Comparison of ENCODE assay signal across 23 mouse cellular contexts in genomic region chr14:120544946-120545345, GRCm38 (mm10).
DNase-seq lines count a peak whose midpoint lies in the region; ATAC-seq and TF ChIP-seq lines count a peak whose summit lies in the region.
"Had no signal": no experiment of that assay in that cellular context is flagged by ENCODE, and none has a peak within 500 bp of the region (broad histone marks: within the 10 kb centered on the region; RNA-seq: fewer than 3 reads in every experiment).

No protein-coding gene starts in this region.

- peaks cover 9% of the 10 kb centered on the region for H3K4me1 ChIP-seq in heart, embryonic 13.5 days
- no peaks in the 10 kb centered on the region for H3K4me1 ChIP-seq in kidney, embryonic 16.5 days (ENCODE audit: insufficient read depth, low read length)
- peaks cover 3 to 7% of the 10 kb centered on the region in 2 experiments for H3K4me1 ChIP-seq in CH12.LX (ENCODE audit: control insufficient read depth in 1 of 2, insufficient read depth in 2 of 2)
- H3K4me1 ChIP-seq: embryonic facial prominence, embryonic 10.5 days; hindbrain, embryonic 12.5 days; midbrain, embryonic 15.5 days; neural tube, embryonic 12.5 days had no signal

- H3K4me3 ChIP-seq in heart, embryonic 13.5 days = no peak overlapping the region
- no peak overlapping the region for H3K4me3 ChIP-seq in kidney, embryonic 16.5 days (ENCODE audit: low read length)
- H3K4me3 ChIP-seq in CH12.LX (replicated peaks in 1 of 3; ENCODE audit: low read depth in 2 of 3, low read length in 2 of 3, poor library complexity in 1 of 3) = no peak overlapping the region
- H3K4me3 ChIP-seq: embryonic facial prominence, embryonic 10.5 days; hindbrain, embryonic 12.5 days; left cerebral cortex, adult 2 months; lung, embryonic 15.5 days; midbrain, embryonic 15.5 days; neural tube, embryonic 12.5 days had no signal

- TF ChIP-seq POLR2A in CH12.LX (IDR thresholded peaks at IDR 0.05; ENCODE audit: low read depth, low read length) = no peak

- no peak overlapping the region for H3K9ac ChIP-seq in heart, embryonic 13.5 days
- no peak overlapping the region for H3K9ac ChIP-seq in kidney, embryonic 16.5 days (replicated peaks; ENCODE audit: low read length)
- no peak overlapping the region for H3K9ac ChIP-seq in CH12.LX (ENCODE audit: insufficient read depth, low read depth)
- H3K9ac ChIP-seq: hindbrain, embryonic 12.5 days; liver, embryonic 14.5 days; lung, embryonic 15.5 days; midbrain, embryonic 15.5 days; neural tube, embryonic 12.5 days had no signal

- no peak for DNase-seq in heart, postnatal 36 days
- no peak for DNase-seq in kidney, adult 11 months
- peak; percentile 51 for DNase-seq in 416B (ENCODE audit: low read depth)
- no peak for DNase-seq in CH12.LX (ENCODE audit: extremely low read depth)
- DNase-seq in cerebellum, adult 8-10 months = no peak
- DNase-seq in spleen, postnatal 4 days (ENCODE audit: low spot score in 2 of 2) = no peak
- DNase-seq: adrenal gland, postnatal 36 days; cerebellum, adult 9-11 months; gastrocnemius, postnatal 10 days; kidney, postnatal 4 days; right cerebral cortex, postnatal 14 days; spleen, adult 18-20 months had no signal

- no peaks in the 10 kb centered on the region for H3K27me3 ChIP-seq in heart, embryonic 13.5 days (replicated peaks)
- no peaks in the 10 kb centered on the region for H3K27me3 ChIP-seq in kidney, embryonic 16.5 days (ENCODE audit: insufficient read depth, low read length)
- H3K27me3 ChIP-seq in CH12.LX (replicated peaks) = no peaks in the 10 kb centered on the region
- H3K27me3 ChIP-seq: hindbrain, embryonic 12.5 days; lung, embryonic 15.5 days; megakaryocyte, embryonic 14.5 days; midbrain, embryonic 15.5 days; neural tube, embryonic 12.5 days had no signal

- dilution Hi-C loops in CH12.LX (cut with MboI; ENCODE audit: extremely low pct_ligation_motif_present, extremely low pct_unique_long_range_greater_than_20kb, low sequenced_read_pairs) = no loop called here

- H3K79me2 ChIP-seq in CH12.LX (replicated peaks; ENCODE audit: control insufficient read depth, extremely low read depth, insufficient read depth, poor library complexity, severe bottlenecking) = no peaks in the 10 kb centered on the region

- 0 out of 4 replicates have a peak, but pooled peaks of 1 of the 2 experiments have one; percentile 28 for TF ChIP-seq CTCF in CH12.LX (conservative IDR thresholded peaks at IDR 0.05 in 1 of 2, IDR thresholded peaks at IDR 0.05 in 1 of 2; ENCODE audit: low read depth in 2 of 2, low read length in 2 of 2)

- peak; percentile 19 for TF ChIP-seq RAD21 in CH12.LX (IDR thresholded peaks at IDR 0.05; ENCODE audit: low read depth, low read length)

- in situ Hi-C loops in CH12.LX (cut with MboI; ENCODE audit: low pct_ligation_motif_present, low pct_unique_long_range_greater_than_20kb, low sequenced_read_pairs) = no loop called here

- no peak for ATAC-seq in heart, embryonic 13.5 days (ENCODE audit: extremely low read depth, insufficient number of reproducible peaks, low FRiP score, low TSS enrichment)
- ATAC-seq in kidney, embryonic 16.5 days (ENCODE audit: low FRiP score, low TSS enrichment) = no peak
- ATAC-seq: forebrain, embryonic 16.5 days; midbrain, embryonic 15.5 days had no signal

- no peak for TF ChIP-seq EP300 in CH12.LX (IDR thresholded peaks at IDR 0.05; ENCODE audit: low read length)

- no peak overlapping the region for H3K4me2 ChIP-seq in heart, embryonic 13.5 days
- no peak overlapping the region for H3K4me2 ChIP-seq in kidney, embryonic 16.5 days (replicated peaks; ENCODE audit: low read depth, low read length)
- H3K4me2 ChIP-seq in CH12.LX (ENCODE audit: insufficient read depth, low read depth, poor library complexity, severe bottlenecking) = 0 out of 2 replicates have a peak overlapping the region, but pooled peaks have one; percentile 38
- H3K4me2 ChIP-seq: hindbrain, embryonic 12.5 days; lung, embryonic 15.5 days; midbrain, embryonic 15.5 days; neural tube, embryonic 12.5 days had no signal

- H3K9me3 ChIP-seq in heart, embryonic 13.5 days = no peaks in the 10 kb centered on the region
- H3K9me3 ChIP-seq in kidney, embryonic 16.5 days (ENCODE audit: low read length) = no peaks in the 10 kb centered on the region
- no peaks in the 10 kb centered on the region for H3K9me3 ChIP-seq in CH12.LX (replicated peaks; ENCODE audit: low read length)
- H3K9me3 ChIP-seq: embryonic facial prominence, embryonic 10.5 days; hindbrain, embryonic 12.5 days; lung, embryonic 15.5 days; megakaryocyte, embryonic 14.5 days; midbrain, embryonic 15.5 days; neural tube, embryonic 12.5 days had no signal

- intact Hi-C loops in heart, postnatal 36 days (cut with DNase I) = loop anchor here (10.0 kb wide), 1 partner anchor 270 kb away; the partner anchor contains the start of gene Mbnl2

- H3K27ac ChIP-seq in heart, embryonic 13.5 days (replicated peaks) = 0 out of 2 replicates have a peak overlapping the region, but pooled peaks have one; percentile 41
- H3K27ac ChIP-seq in kidney, embryonic 16.5 days (ENCODE audit: low read length) = peak overlapping the region; percentile 69; the same call in 1 of the 2 replicates
- H3K27ac ChIP-seq in CH12.LX (ENCODE audit: insufficient read depth, low read depth) = no peak overlapping the region
- H3K27ac ChIP-seq: embryonic facial prominence, embryonic 10.5 days; hindbrain, embryonic 12.5 days; left cerebral cortex, adult 2 months; liver, embryonic 14.5 days; midbrain, embryonic 15.5 days; neural tube, embryonic 12.5 days had no signal

- no peaks in the 10 kb centered on the region for H3K36me3 ChIP-seq in heart, embryonic 13.5 days
- H3K36me3 ChIP-seq in kidney, embryonic 16.5 days (ENCODE audit: insufficient read depth, low read length) = no peaks in the 10 kb centered on the region
- H3K36me3 ChIP-seq in CH12.LX (replicated peaks in 1 of 2; ENCODE audit: control insufficient read depth in 1 of 2, insufficient read depth in 1 of 2, low read length in 1 of 2) = no peaks in the 10 kb centered on the region
- H3K36me3 ChIP-seq: embryonic facial prominence, embryonic 10.5 days; hindbrain, embryonic 12.5 days; lung, embryonic 15.5 days; midbrain, embryonic 15.5 days; neural tube, embryonic 12.5 days had no signal

- 61% methylated on average over 2 of the region's 2 CpGs for WGBS in heart, embryonic 13.5 days
- 87% methylated on average over 2 of the region's 2 CpGs for WGBS in kidney, embryonic 16.5 days

TF ChIP-seq in CH12.LX, 34 proteins besides CTCF, POLR2A, EP300 and RAD21:
- TF ChIP-seq SMC3 (IDR thresholded peaks at IDR 0.05; ENCODE audit: low read depth, low read length) (peak; percentile 21; the same call in 1 of the 2 replicates), TBP (conservative IDR thresholded peaks at IDR 0.05; ENCODE audit: low read depth, low read length) (no peak), MYC (IDR thresholded peaks at IDR 0.05; ENCODE audit: low read depth, low read length) (no peak), TCF12 (IDR thresholded peaks at IDR 0.05; ENCODE audit: low read depth, low read length) (no peak)
TF ChIP-seq in CH12.LX: peak in this region for 1.
